Mouse (Mus musculus) myocyte (in vitro differentiated cells): ENCODE results near the gene Glis3.

ENCODE experiments used
- CEBPB ChIP-seq: IDR thresholded peaks from 2 replicates; pipeline ENCODE4 v1.6.1; 2011; ENCODE audit warnings: mild to moderate bottlenecking, moderate library complexity; ENCODE audit not compliant: poor library complexity, insufficient read depth, severe bottlenecking
- MAX ChIP-seq: IDR thresholded peaks from one replicate; pipeline ENCODE4 v1.6.1; 2011; ENCODE audit warnings: low read depth, mild to moderate bottlenecking, control low read depth
- MYOD1 ChIP-seq, 3 experiments: IDR thresholded peaks; one replicate each; pipeline ENCODE4 v1.6.1; 2011; ENCODE audit warnings: control low read depth in 2 of 3, low read depth in 2 of 3, mild to moderate bottlenecking in 2 of 3, moderate library complexity in 1 of 3; ENCODE audit not compliant: insufficient read length in 2 of 3, control insufficient read depth in 1 of 3
- MYOG ChIP-seq, 3 experiments: IDR thresholded peaks; one replicate each; pipeline ENCODE4 v1.6.1; 2011; ENCODE audit warnings: control low read depth in 2 of 3, low read depth in 2 of 3, mild to moderate bottlenecking in 2 of 3; ENCODE audit not compliant: insufficient read length in 2 of 3, control insufficient read depth in 1 of 3, insufficient read depth in 1 of 3
- POLR2A ChIP-seq: IDR thresholded peaks from one replicate; pipeline ENCODE4 v1.6.1; 2011; ENCODE audit warnings: low read depth, mild to moderate bottlenecking, control low read depth, moderate library complexity; ENCODE audit not compliant: insufficient read length
- POLR2AphosphoS2 ChIP-seq: IDR thresholded peaks from one replicate; pipeline ENCODE4 v1.6.1; 2011; ENCODE audit warnings: low read depth, control low read depth; ENCODE audit not compliant: insufficient read length
- TCF12 ChIP-seq: IDR thresholded peaks from one replicate; pipeline ENCODE4 v1.6.1; 2011; ENCODE audit warnings: mild to moderate bottlenecking, control low read depth; ENCODE audit not compliant: poor library complexity, insufficient read depth, severe bottlenecking
- USF1 ChIP-seq: IDR thresholded peaks from one replicate; pipeline ENCODE4 v1.6.1; 2011; ENCODE audit warnings: low read depth, mild to moderate bottlenecking, control low read depth, moderate library complexity

GRCm38 (mm10) chr19:28500505-28500904, 179.4 kb downstream of the Glis3 start:
- TF ChIP-seq TCF12 = no peak
- TF ChIP-seq USF1 = no peak
- TF ChIP-seq POLR2AphosphoS2 = no peak
- no peak for TF ChIP-seq MYOD1 (IDR thresholded peaks at IDR 0.05; ENCODE audit: control insufficient read depth in 1 of 3, insufficient read length in 2 of 3, low read depth in 2 of 3)
- TF ChIP-seq MYOG (IDR thresholded peaks at IDR 0.05; ENCODE audit: control insufficient read depth in 1 of 3, insufficient read depth in 1 of 3, insufficient read length in 2 of 3, low read depth in 2 of 3) = no peak
- no peak for TF ChIP-seq MAX
- no peak for TF ChIP-seq POLR2A
- TF ChIP-seq CEBPB = no peak
